Mouse (Mus musculus) heart, embryonic 14.5 days (tissue): ENCODE measurements around the gene Cd96. TPM values are rescaled to one million over a fixed set of nuclear protein-coding genes. Genes with fewer than 3 reads are reported as not detected.

Experiments used
- polyA plus RNA-seq: library from polyadenylated mRNA; unstranded; fragments of >200 nt; fragmentation: Nextera tagmentation; extraction: Ambion mirVana; gene quantifications from 2 replicates; pipeline ENCODE4 v1.2.1, GENCODE M21; 2014

Gene Cd96
- polyA plus RNA-seq, 1 experiment from 2014 or later = not detected

Other genes starting within 250 kb of the Cd96 start
- 39.2 and 42.9 TPM in 2 replicates for gene Phldb2, start 166.7 kb downstream of the Cd96 start, polyA plus RNA-seq
- gene Plcxd2, start 110.0 kb downstream of the Cd96 start, polyA plus RNA-seq = 0.28 and 0.50 TPM in 2 replicates
- 2.0 and 2.3 TPM in 2 replicates for gene Gm4737, start 34.8 kb upstream of the Cd96 start, polyA plus RNA-seq